Mouse (Mus musculus): Measurements from ENCODE around the gene Klhl7. TPM values are rescaled to one million over a fixed set of nuclear protein-coding genes. Genes with fewer than 3 reads are reported as not detected.
"Not testable (repeated sequence)": the region's sequence is repeated elsewhere in the genome, so short reads cannot be mapped to it uniquely, and the experiment has no call there.

Klhl7 gene
- polyA plus RNA-seq, 1 experiment from 2014 or later = 194 TPM

- H3K4me1 ChIP-seq (ENCODE audit: control insufficient read depth, insufficient read depth, low read length) = no peaks in the 10 kb centered on the region
- no peak for DNase-seq
- no peak overlapping the region for H3K27ac ChIP-seq (replicated peaks; ENCODE audit: low read depth, low read length)
- no peak overlapping the region for H3K4me3 ChIP-seq (replicated peaks; ENCODE audit: low read depth, low read length)
- 94% methylated on average over 16 of the region's 16 CpGs for WGBS
- no peaks in the 10 kb centered on the region for H3K27me3 ChIP-seq (ENCODE audit: control insufficient read depth, insufficient read depth, low read length)
- H3K9ac ChIP-seq (replicated peaks; ENCODE audit: low read length) = no peak overlapping the region
- no peaks in the 10 kb centered on the region for H3K9me3 ChIP-seq (ENCODE audit: control insufficient read depth, low read length)
- no peak for ATAC-seq (ENCODE audit: low FRiP score, low TSS enrichment)
- no peaks in the 10 kb centered on the region for H3K36me3 ChIP-seq (ENCODE audit: control insufficient read depth, insufficient read depth, low read length)
- no peak overlapping the region for H3K4me2 ChIP-seq (ENCODE audit: low read length)
Observed at GRCm38 (mm10) chr5:24086241-24086640, 14.2 kb upstream of the Klhl7 start.

- peak; percentile 12 for DNase-seq
- ATAC-seq (ENCODE audit: low FRiP score, low TSS enrichment) = no peak
Observed at GRCm38 (mm10) chr5:24086865-24087264, 13.5 kb upstream of the Klhl7 start.

GRCm38 (mm10) chr5:24088451-24088850 lies 12.0 kb upstream of the Klhl7 start:
- H3K9me3 ChIP-seq (ENCODE audit: control insufficient read depth, low read length) = no peaks in the 10 kb centered on the region
- no peak for DNase-seq
- no peak overlapping the region for H3K9ac ChIP-seq (replicated peaks; ENCODE audit: low read length)
- H3K4me2 ChIP-seq (ENCODE audit: low read length) = no peak overlapping the region
- no peak for ATAC-seq (ENCODE audit: low FRiP score, low TSS enrichment)
- H3K4me1 ChIP-seq (ENCODE audit: control insufficient read depth, insufficient read depth, low read length) = no peaks in the 10 kb centered on the region
- H3K27ac ChIP-seq (replicated peaks; ENCODE audit: low read depth, low read length) = no peak overlapping the region
- no peaks in the 10 kb centered on the region for H3K27me3 ChIP-seq (ENCODE audit: control insufficient read depth, insufficient read depth, low read length)
- H3K36me3 ChIP-seq (ENCODE audit: control insufficient read depth, insufficient read depth, low read length) = no peaks in the 10 kb centered on the region
- WGBS = 96% methylated on average over 1 of the region's 1 CpGs
- no peak overlapping the region for H3K4me3 ChIP-seq (replicated peaks; ENCODE audit: low read depth, low read length)

More at GRCm38 (mm10) chr5:24086865-24087264, 13.5 kb upstream of the Klhl7 start:
- H3K4me3 ChIP-seq (replicated peaks; ENCODE audit: low read depth, low read length) = no peak overlapping the region
- no peaks in the 10 kb centered on the region for H3K4me1 ChIP-seq (ENCODE audit: control insufficient read depth, insufficient read depth, low read length)
- H3K27me3 ChIP-seq (ENCODE audit: control insufficient read depth, insufficient read depth, low read length) = no peaks in the 10 kb centered on the region
- no peaks in the 10 kb centered on the region for H3K36me3 ChIP-seq (ENCODE audit: control insufficient read depth, insufficient read depth, low read length)
- no peak overlapping the region for H3K9ac ChIP-seq (replicated peaks; ENCODE audit: low read length)
- H3K9me3 ChIP-seq (ENCODE audit: control insufficient read depth, low read length) = no peaks in the 10 kb centered on the region
- 26% methylated on average over 3 of the region's 3 CpGs for WGBS
- no peak overlapping the region for H3K4me2 ChIP-seq (ENCODE audit: low read length)
- no peak overlapping the region for H3K27ac ChIP-seq (replicated peaks; ENCODE audit: low read depth, low read length)

GRCm38 (mm10) chr5:24092496-24092895 lies 7.9 kb upstream of the Klhl7 start:
- H3K36me3 ChIP-seq (ENCODE audit: control insufficient read depth, insufficient read depth, low read length) = no peaks in the 10 kb centered on the region
- H3K9me3 ChIP-seq (ENCODE audit: control insufficient read depth, low read length) = no peaks in the 10 kb centered on the region
- WGBS = 80% methylated on average over 3 of the region's 3 CpGs
- ATAC-seq (ENCODE audit: low FRiP score, low TSS enrichment) (no peak), DNase-seq (no peak)
- H3K4me3 ChIP-seq (replicated peaks; ENCODE audit: low read depth, low read length) = no peak overlapping the region
- no peaks in the 10 kb centered on the region for H3K27me3 ChIP-seq (ENCODE audit: control insufficient read depth, insufficient read depth, low read length)
- no peak overlapping the region for H3K9ac ChIP-seq (replicated peaks; ENCODE audit: low read length)
- H3K4me1 ChIP-seq (ENCODE audit: control insufficient read depth, insufficient read depth, low read length) = no peaks in the 10 kb centered on the region
- H3K27ac ChIP-seq (replicated peaks; ENCODE audit: low read depth, low read length) = no peak overlapping the region
- no peak overlapping the region for H3K4me2 ChIP-seq (ENCODE audit: low read length)

- 80% methylated on average over 6 of the region's 6 CpGs for WGBS
- no peaks in the 10 kb centered on the region for H3K4me1 ChIP-seq (ENCODE audit: control insufficient read depth, insufficient read depth, low read length)
- no peak overlapping the region for H3K9ac ChIP-seq (replicated peaks; ENCODE audit: low read length)
- H3K27me3 ChIP-seq (ENCODE audit: control insufficient read depth, insufficient read depth, low read length) = no peaks in the 10 kb centered on the region
- H3K9me3 ChIP-seq (ENCODE audit: control insufficient read depth, low read length) = no peaks in the 10 kb centered on the region
- DNase-seq (no peak), ATAC-seq (ENCODE audit: low FRiP score, low TSS enrichment) (no peak)
- H3K27ac ChIP-seq (replicated peaks; ENCODE audit: low read depth, low read length) = no peak overlapping the region
- no peaks in the 10 kb centered on the region for H3K36me3 ChIP-seq (ENCODE audit: control insufficient read depth, insufficient read depth, low read length)
- no peak overlapping the region for H3K4me2 ChIP-seq (ENCODE audit: low read length)
- no peak overlapping the region for H3K4me3 ChIP-seq (replicated peaks; ENCODE audit: low read depth, low read length)
Observed at GRCm38 (mm10) chr5:24095393-24095792, 5.0 kb upstream of the Klhl7 start.

- ATAC-seq (ENCODE audit: low FRiP score, low TSS enrichment) = no peak
- H3K4me3 ChIP-seq (replicated peaks; ENCODE audit: low read depth, low read length) = no peak overlapping the region
- H3K27me3 ChIP-seq (ENCODE audit: control insufficient read depth, insufficient read depth, low read length) = no peaks in the 10 kb centered on the region
- H3K4me2 ChIP-seq (ENCODE audit: low read length) = no peak overlapping the region
- WGBS = 69% methylated on average over 5 of the region's 5 CpGs
- H3K4me1 ChIP-seq (ENCODE audit: control insufficient read depth, insufficient read depth, low read length) = no peaks in the 10 kb centered on the region
- DNase-seq = no peak
- no peaks in the 10 kb centered on the region for H3K36me3 ChIP-seq (ENCODE audit: control insufficient read depth, insufficient read depth, low read length)
- no peak overlapping the region for H3K27ac ChIP-seq (replicated peaks; ENCODE audit: low read depth, low read length)
- H3K9ac ChIP-seq (replicated peaks; ENCODE audit: low read length) = no peak overlapping the region
- no peaks in the 10 kb centered on the region for H3K9me3 ChIP-seq (ENCODE audit: control insufficient read depth, low read length)
Observed at GRCm38 (mm10) chr5:24095881-24096280, 4.5 kb upstream of the Klhl7 start.

GRCm38 (mm10) chr5:24100810-24101311 lies 456 bp downstream of the Klhl7 start:
- peak overlapping the region; percentile 74 for H3K4me2 ChIP-seq (ENCODE audit: low read length)
- peaks cover 26% of the 10 kb centered on the region for H3K4me1 ChIP-seq (ENCODE audit: control insufficient read depth, insufficient read depth, low read length)
- DNase-seq = peak; percentile 84
- peak overlapping the region; percentile 96 for H3K9ac ChIP-seq (replicated peaks; ENCODE audit: low read length)
- H3K9me3 ChIP-seq (ENCODE audit: control insufficient read depth, low read length) = no peaks in the 10 kb centered on the region
- peak overlapping the region; percentile 81 for H3K4me3 ChIP-seq (replicated peaks; ENCODE audit: low read depth, low read length)
- H3K36me3 ChIP-seq (ENCODE audit: control insufficient read depth, insufficient read depth, low read length) = no peaks in the 10 kb centered on the region
- WGBS = 0% methylated on average over 33 of the region's 46 CpGs
- H3K27me3 ChIP-seq (ENCODE audit: control insufficient read depth, insufficient read depth, low read length) = no peaks in the 10 kb centered on the region
- peak; percentile 81 for ATAC-seq (ENCODE audit: low FRiP score, low TSS enrichment)
- peak overlapping the region; percentile 95 for H3K27ac ChIP-seq (replicated peaks; ENCODE audit: low read depth, low read length)

GRCm38 (mm10) chr5:24101446-24102140 lies 1.2 kb downstream of the Klhl7 start:
- Histone ChIP-seq H3K4me1 (ENCODE audit: control insufficient read depth, insufficient read depth, low read length) (peaks cover 26% of the 10 kb centered on the region), H3K9me3 (ENCODE audit: control insufficient read depth, low read length) (no peaks in the 10 kb centered on the region), H3K27me3 (ENCODE audit: control insufficient read depth, insufficient read depth, low read length) (no peaks in the 10 kb centered on the region), H3K9ac (replicated peaks; ENCODE audit: low read length) (peak overlapping the region; percentile 96), H3K27ac (replicated peaks; ENCODE audit: low read depth, low read length) (peak overlapping the region; percentile 95), H3K4me2 (ENCODE audit: low read length) (peak overlapping the region; percentile 74), H3K4me3 (replicated peaks; ENCODE audit: low read depth, low read length) (peak overlapping the region; percentile 81), H3K36me3 (ENCODE audit: control insufficient read depth, insufficient read depth, low read length) (no peaks in the 10 kb centered on the region)
- 1% methylated on average over 8 of the region's 8 CpGs for WGBS
- ATAC-seq (ENCODE audit: low FRiP score, low TSS enrichment) (0 out of 2 replicates have a peak, but pooled peaks have one; percentile 49), DNase-seq (peak; percentile 81)

GRCm38 (mm10) chr5:24103235-24103634 lies 2.8 kb downstream of the Klhl7 start:
- peaks cover 26% of the 10 kb centered on the region for H3K4me1 ChIP-seq (ENCODE audit: control insufficient read depth, insufficient read depth, low read length)

More at GRCm38 (mm10) chr5:24103235-24103634, 2.8 kb downstream of the Klhl7 start:
- H3K36me3 ChIP-seq (ENCODE audit: control insufficient read depth, insufficient read depth, low read length); H3K9ac ChIP-seq (replicated peaks; ENCODE audit: low read length); H3K27me3 ChIP-seq (ENCODE audit: control insufficient read depth, insufficient read depth, low read length); ATAC-seq (ENCODE audit: low FRiP score, low TSS enrichment); H3K9me3 ChIP-seq (ENCODE audit: control insufficient read depth, low read length); H3K27ac ChIP-seq (replicated peaks; ENCODE audit: low read depth, low read length): not testable (repeated sequence)
- 57% methylated on average over 2 of the region's 2 CpGs for WGBS
- DNase-seq = peak; percentile 57
- H3K4me2 ChIP-seq (ENCODE audit: low read length) = peak overlapping the region; percentile 74
- H3K4me3 ChIP-seq (replicated peaks; ENCODE audit: low read depth, low read length) = peak overlapping the region; percentile 81; the same call in 1 of the 2 replicates

Data from midbrain, embryonic 14.5 days (tissue).